Mouse (Mus musculus) G1E (cell line): Measurements from ENCODE around the gene Rps9.

Experiments used
- CTCF ChIP-seq: IDR thresholded peaks from 2 replicates; pipeline ENCODE4 v1.5.1; 2012; ENCODE audit warnings: low read depth, low read length, inconsistent platforms, mixed read lengths
- GATA1 ChIP-seq: IDR thresholded peaks from 2 replicates; pipeline ENCODE4 v1.6.1; 2012; ENCODE audit warnings: borderline replicate concordance, low read length, inconsistent platforms, mixed read lengths

- TF ChIP-seq CTCF: no peak
- no peak for TF ChIP-seq GATA1
These were observed 10.6 kb upstream of the Rps9 start, which contains the start of gene Mboat7 for GRCm38 (mm10) chr7:3692987-3693808.
